Mouse (Mus musculus) embryo, embryonic 9.5 days (tissue): ENCODE data around the gene Ifi208.
"Not testable (repeated sequence)": the region's sequence is repeated elsewhere in the genome, so short reads cannot be mapped to it uniquely, and the experiment has no call there.

Experiments used
- DNase-seq: peaks from one replicate; pipeline ENCODE4 v3.0.0-alpha.2; 2017; ENCODE audit errors: extremely low spot score

Ifi208 gene

DNA sequence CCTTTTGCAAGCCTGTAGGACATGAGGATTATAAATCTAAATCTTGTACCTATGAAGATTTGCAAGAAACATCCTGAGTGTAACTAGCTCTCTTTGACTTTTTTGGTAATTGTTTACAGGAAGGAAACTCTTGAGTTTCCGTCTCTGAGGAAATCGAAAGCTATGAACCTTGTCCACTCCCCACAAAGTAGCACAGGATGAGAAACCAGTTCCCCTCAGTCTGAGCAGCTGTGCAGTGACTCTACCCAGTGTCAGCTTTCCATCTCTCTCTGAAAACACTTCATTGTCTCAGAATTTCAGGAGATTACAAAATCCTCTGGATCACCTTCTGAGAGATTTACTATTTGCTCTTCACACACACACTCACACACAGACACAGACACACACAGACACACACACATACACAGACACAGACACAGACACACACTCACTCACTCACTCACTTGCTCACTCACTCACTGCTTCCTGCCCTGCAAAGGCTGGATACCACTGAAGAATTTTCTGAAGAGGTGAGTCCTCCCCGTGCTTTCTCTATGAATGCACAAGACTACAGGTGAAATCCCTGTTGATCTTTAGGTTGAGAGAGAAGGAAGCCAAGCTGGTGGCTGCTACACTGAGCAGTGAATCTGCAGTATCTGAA, at the start of gene Ifi208:
Ifi208 (plus strand) TSS at position 218 of the 640 bp plus-strand sequence.
- not testable (repeated sequence) for DNase-seq

DNA sequence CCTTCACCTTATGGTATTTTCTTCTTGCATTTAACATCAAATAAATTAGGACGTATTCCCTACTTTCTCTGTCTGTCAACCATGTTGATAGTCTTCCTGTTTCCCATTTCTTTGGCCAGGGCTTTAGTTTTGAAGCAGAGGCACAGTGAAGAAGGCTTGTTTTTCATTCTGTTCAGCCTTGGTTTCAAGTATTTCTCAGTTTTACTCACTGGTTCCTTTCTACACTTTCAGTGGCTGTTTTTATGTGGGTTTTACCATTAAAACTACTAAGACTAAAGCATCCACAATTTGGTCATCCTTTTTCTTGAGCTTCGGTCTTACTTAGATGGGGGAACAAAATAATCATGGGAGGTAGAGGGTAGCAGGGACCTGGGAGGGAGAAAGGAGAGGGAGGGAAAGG, 49.4 kb upstream of the Ifi208 start:
- DNase-seq: no peak

DNA sequence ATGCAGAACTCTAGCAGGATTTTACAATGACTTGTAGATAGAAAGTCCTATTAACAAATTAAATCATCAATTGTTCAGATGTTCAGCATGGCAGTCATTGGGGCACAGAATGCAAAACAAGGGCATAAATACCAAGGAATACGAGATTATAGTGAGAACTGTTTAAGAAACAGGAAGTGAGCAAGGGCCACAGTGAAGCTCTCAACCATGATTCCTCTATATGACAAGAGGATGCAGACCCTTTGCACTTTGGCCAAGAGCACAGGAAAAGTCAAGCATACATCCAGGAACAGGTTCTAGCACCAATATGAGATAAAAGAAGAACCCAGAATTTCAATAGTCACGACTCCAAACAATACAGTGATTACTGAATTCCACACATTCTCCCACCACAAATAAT, 46.8 kb upstream of the Ifi208 start:
- DNase-seq: no peak

DNA sequence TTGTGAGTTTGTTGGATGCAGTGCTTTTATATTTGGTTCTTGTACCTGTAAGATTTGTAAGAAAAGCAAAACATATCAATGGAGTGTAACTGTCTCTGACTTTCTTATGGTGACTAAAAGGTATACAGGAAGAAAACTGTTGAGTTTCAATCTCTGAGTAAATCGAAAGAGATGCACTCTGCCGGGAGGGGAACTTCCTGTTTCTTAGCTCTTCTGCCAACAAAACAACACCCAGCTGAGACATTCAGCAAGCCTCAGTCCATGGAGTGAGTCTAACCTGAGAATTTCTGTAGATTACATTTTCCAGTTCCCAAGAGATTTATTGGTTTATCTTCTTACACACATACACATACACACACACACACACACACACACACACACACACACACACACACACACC, 42.9 kb upstream of the Ifi208 start, which contains the start of gene Ifi209:
Ifi209 (plus strand) TSS at position 296 of the 400 bp plus-strand sequence.
- not testable (repeated sequence) for DNase-seq

DNA sequence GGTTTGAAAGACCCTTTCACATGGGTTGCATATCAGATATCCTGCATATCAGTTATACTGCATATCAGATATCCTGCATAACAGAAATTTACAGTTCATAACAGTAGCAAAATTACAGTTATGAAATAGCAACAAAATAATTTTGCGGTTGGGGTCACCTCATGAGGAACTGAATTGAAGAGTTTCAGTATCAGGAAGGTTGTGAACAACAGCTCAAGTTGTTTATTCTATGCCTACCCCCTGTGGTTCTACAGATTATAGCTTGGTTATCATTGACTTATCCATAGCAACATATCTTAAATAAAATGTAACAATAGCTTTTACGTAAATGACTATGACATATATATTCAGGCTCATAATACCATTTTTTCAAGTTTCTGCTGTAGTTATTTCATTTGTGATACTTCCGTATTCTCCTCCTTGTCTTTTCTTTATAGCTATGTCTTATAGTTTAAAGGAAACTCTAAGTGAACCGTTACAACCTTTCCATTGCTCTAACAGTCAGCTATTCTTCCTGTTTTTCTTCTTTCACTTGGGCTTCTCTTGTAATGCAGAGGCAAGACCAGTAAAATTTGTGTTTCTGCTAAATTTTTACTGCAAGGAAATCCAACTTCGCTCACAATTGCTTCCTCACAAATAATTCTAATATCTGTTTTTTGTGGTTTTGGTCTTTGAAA, 39.4 kb upstream of the Ifi208 start:
- DNase-seq: no peak

DNA sequence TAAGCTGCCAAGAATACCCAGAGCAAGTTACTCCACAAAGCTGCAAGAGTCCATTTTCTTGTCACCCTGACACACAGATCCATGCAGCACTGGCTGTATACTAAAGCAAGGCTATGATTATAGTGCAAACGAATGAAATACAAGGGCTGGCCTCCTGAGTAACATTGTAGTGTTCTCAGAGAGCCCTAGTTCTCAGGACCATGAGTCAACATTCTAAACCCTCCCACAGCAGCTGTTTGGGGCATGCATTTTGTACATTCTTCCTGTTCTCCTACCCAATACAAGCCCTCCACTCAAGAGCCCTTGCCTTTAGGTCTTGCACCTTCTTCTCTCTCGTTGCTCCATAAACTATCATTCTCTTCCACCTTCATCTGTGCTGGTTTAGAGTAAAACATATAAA, 28.1 kb upstream of the Ifi208 start:
- no peak for DNase-seq

DNA sequence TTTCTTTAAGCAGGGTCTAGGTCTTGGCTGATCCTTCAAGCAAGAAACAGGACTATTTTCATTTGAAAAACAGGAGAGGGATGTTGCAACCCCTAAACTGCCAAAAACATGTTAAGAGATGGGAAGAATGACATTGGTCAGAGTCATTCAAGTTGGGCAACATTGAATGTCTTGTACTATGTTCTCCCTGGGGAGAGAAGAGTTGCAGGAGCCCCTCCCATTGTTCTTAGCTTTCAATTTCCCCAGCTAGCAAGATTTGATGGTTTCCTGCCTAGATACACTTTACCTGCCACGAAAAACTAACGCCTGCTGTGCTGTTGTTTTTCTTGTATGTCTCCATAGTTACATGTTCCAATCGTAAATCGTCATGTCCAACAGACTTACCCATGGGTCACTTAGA, 15.5 kb upstream of the Ifi208 start:
- DNase-seq: no peak

DNA sequence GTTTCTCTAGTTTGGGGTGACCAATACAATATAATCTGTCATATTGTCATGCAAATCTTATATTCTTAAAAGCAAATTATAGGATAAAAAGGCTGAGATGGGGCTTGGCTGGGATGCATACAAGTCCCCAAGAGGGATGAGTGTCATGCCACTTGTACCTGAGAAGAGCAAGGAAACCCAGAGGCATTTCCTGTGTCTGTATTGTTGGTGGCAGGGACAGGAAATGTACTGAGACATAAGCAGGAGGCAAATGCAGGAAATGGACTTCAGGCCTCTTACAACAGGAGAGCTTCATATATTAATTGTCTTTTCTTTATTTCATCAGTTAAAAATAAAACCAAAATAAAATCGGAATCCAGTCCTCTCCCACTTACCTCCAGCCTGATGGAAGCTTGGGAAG, 5.1 kb downstream of the Ifi208 start:
- not testable (repeated sequence) for DNase-seq

DNA sequence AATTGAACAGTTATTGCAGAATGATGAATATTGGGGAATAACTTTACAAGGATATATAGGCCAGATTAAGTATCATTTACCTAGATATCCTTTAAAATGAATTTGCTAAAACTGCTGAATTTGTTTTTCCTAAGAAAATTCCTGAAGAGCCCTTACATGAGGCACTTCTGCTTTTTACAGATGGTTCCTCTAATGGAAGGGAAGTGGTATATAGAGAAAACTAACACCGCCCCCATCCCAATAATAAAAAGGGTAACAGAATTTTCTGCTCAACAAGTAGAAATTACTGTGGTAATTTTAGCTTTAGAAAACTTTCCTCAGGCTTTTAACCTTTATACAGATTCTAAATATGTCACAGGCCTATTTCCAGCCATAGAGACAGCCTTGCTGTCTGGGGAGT, 20.8 kb downstream of the Ifi208 start:
- no peak for DNase-seq

DNA sequence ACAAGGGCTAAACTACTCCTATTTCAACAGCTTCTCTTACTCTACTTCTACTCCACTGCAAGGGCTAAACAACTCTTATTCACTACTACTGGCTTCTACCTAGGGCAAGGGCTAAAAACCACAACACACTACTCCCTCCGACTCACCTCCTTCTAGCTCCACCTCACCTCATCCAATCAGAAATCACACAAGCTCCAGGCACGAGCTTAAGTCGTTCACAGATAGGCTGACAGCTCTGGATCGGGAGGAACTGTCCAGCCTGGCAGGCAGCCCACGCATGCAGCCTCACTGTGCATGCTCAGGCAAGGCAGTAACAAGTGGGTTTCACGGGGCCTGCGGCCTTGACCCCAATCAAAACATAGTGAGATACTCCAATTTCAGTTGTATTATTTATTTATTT, 59.7 kb downstream of the Ifi208 start:
- DNase-seq: peak; percentile 26

DNA sequence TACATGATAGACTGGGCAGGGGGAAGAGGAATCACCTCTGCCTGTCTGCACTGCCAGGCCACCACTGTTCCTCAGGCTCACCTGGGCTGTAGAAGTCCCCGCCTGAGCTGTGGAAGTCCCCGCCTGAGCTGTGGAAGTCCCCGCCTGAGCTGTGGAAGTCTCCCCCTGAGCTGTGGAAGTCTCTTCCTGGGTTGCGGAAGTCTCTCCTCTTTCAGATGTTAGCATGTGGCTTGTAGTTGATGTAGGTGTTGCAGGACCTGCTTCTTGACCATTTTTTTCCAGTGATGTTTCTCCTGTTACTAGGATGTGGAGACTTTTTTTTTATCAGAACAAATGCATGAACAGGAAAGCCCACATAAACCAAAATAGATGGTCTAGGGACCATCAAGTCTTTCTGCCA, 61.5 kb downstream of the Ifi208 start:
- not testable (repeated sequence) for DNase-seq

DNA sequence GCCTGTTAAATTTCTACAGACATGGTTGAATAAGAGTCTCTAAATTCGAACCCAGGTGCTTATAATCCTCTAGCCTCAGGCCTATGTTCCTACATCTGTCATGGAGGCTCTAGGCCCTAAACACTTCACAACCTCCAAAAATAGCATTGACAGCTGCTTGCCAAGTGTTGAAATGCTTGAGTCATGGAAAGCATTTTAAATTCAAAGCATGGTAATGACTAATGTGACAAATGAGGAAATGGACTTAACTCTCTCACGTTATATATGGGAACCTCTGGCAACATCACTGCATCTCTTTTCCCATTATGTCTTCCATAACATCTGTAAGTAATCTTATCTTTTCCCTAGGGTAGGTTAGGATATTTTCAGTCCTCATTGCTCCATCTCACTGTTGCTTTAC, 63.5 kb downstream of the Ifi208 start:
- no peak for DNase-seq

DNA sequence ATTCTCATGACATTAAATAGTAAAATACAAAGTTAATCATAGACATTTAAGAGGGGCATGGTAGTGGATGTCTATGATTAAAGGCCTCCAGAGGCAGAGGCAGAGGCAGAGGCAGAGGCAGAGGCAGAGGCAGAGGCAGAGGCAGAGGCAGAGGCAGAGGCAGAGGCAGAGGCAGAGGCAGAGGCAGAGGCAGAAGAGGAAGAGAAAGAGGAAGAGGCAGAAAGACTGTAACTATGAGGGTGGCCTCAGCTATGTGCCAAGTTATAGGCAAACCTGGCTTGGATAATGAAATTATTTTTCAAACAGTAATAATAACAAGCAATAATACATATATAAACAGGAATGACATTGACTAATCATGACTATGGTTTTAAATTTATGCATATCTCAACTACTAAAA, 67.1 kb downstream of the Ifi208 start:
- no peak for DNase-seq

DNA sequence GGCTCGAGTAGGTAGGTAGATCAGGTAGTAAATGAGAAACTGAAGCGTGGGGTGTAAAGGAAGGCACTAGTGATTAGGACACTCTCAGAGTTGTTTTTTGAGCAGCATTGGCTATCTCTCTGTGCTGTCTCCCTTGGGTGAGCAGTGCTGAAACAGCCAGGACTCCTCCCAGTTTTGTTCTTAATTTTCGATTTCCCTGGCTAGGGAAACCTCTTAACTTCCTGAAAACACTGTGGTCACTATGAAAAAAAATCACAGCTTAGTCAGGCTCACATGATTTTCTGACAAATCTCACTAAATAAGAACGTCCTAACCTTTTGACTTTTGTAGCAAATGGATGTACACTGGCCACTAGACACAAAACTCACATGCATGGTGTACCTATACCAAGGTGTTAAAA, 68.2 kb downstream of the Ifi208 start, which contains the start of gene Ifi207:
Ifi207 (minus strand) TSS at position 92 of the 400 bp plus-strand sequence.
- no peak for DNase-seq

DNA sequence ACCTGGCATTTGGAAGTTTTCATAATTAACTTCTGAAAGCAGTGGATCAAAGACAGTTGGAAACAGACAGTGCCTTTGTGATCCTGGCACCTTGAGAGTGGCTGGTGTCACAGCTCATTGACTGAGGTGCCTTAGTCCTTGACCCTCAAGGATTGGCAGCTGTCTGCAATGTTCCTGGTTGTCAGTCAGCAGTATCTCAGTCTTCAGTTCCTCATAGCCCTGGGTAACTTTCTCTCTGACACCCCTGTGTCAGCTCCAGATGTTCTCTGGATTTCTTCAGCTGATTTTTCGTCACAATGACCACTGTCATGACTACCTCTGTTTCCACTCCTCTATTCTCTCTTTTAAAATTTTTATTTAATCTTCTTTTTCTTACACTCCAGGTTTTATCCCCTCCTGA, 68.8 kb downstream of the Ifi208 start:
- DNase-seq: no peak
